Mouse (Mus musculus) intestine, postnatal 0 days (tissue): ENCODE data around the gene Gemin5. TPM values are rescaled to one million over a fixed set of nuclear protein-coding genes. Genes with fewer than 3 reads are reported as not detected.

Experiments used
- ATAC-seq: fragments of 200-750 bp; cut with Nextera tagmentation; 2 replicates; pipeline ENCODE4 v1.8.0; 2017; ENCODE audit warnings: mild to moderate bottlenecking, moderate TSS enrichment, moderate library complexity
- H3K27ac ChIP-seq: fragments of 300-500 bp; sonication (generic); 2 replicates; pipeline ENCODE4 v1.5.1; 2014; ENCODE audit warnings: mild to moderate bottlenecking, low read depth, low read length, moderate library complexity
- H3K27me3 ChIP-seq: fragments of 300-500 bp; sonication (generic); replicated peaks from 2 replicates; pipeline ENCODE4 v1.6.1; 2014; ENCODE audit warnings: low read length, mixed read lengths; ENCODE audit not compliant: control insufficient read depth, insufficient read depth
- H3K36me3 ChIP-seq: fragments of 300-500 bp; sonication (generic); 2 replicates; pipeline ENCODE4 v1.6.1; 2014; ENCODE audit warnings: mild to moderate bottlenecking, moderate library complexity; ENCODE audit not compliant: control insufficient read depth, insufficient read depth
- H3K4me1 ChIP-seq: fragments of 300-500 bp; sonication (generic); replicated peaks from 2 replicates; pipeline ENCODE4 v1.6.1; 2014; ENCODE audit warnings: antibody characterized with exemption, low read length, mixed read lengths; ENCODE audit not compliant: control insufficient read depth, insufficient read depth
- H3K4me2 ChIP-seq: fragments of 300-500 bp; sonication (generic); replicated peaks from 2 replicates; pipeline ENCODE4 v1.6.1; 2014; ENCODE audit warnings: low read depth, mild to moderate bottlenecking, moderate library complexity
- H3K4me3 ChIP-seq: fragments of 300-500 bp; sonication (generic); 2 replicates; pipeline ENCODE4 v1.5.1; 2014; ENCODE audit warnings: low read depth, low read length
- H3K9ac ChIP-seq: fragments of 300-500 bp; sonication (generic); 2 replicates; pipeline ENCODE4 v1.6.1; 2014; ENCODE audit warnings: mild to moderate bottlenecking, low read depth, low read length
- H3K9me3 ChIP-seq: fragments of 300-500 bp; sonication (generic); 2 replicates; pipeline ENCODE4 v1.6.1; 2016; ENCODE audit warnings: mixed run types; ENCODE audit not compliant: control insufficient read depth
- CTCF ChIP-seq: sonication (generic); IDR thresholded peaks from 2 replicates; pipeline ENCODE4 v1.5.1; 2016; ENCODE audit warnings: low read depth, mild to moderate bottlenecking, control low read depth, antibody characterized with exemption, moderate library complexity
- WGBS: fragments of 180-500 bp; shearing (Covaris S2); extraction: QIAGEN DNeasy Blood & Tissue Kit; methylation state at CpG from one replicate; pipeline ENCODE4 v1.1.7; 2014; 5-methylcytosine and 5-hydroxymethylcytosine counted together
- polyA plus RNA-seq: library from polyadenylated mRNA; unstranded; fragments of >200 nt; fragmentation: Nextera tagmentation; extraction: Ambion mirVana; gene quantifications from 2 replicates; pipeline ENCODE4 v1.2.1, GENCODE M21; 2015

Gemin5 gene
- polyA plus RNA-seq, 1 experiment from 2014 or later: 4.0 TPM

GRCm38 (mm10) chr11:58179563-58179962 is 11.2 kb upstream of the Gemin5 start:
- no peak overlapping the region for H3K27ac ChIP-seq
- H3K4me1 ChIP-seq: no peaks in the 10 kb centered on the region; the same call in 1 of the 2 replicates
- no peak overlapping the region for H3K4me3 ChIP-seq
- 24% methylated on average over 3 of the region's 3 CpGs for WGBS
- no peaks in the 10 kb centered on the region for H3K9me3 ChIP-seq
- no peak overlapping the region for H3K4me2 ChIP-seq
- no peaks in the 10 kb centered on the region for H3K27me3 ChIP-seq
- H3K36me3 ChIP-seq: peaks cover 31% of the 10 kb centered on the region
- TF ChIP-seq CTCF: peak; percentile 92
- ATAC-seq: peak; percentile 41; the same call in 1 of the 2 replicates
- no peak overlapping the region for H3K9ac ChIP-seq

GRCm38 (mm10) chr11:58171459-58172091 is 3.2 kb upstream of the Gemin5 start, which contains the start of gene Mrpl22:
Gene Mrpl22 (plus strand): TSS chr11:58171661.
- Histone ChIP-seq H3K36me3 (peaks cover 25% of the 10 kb centered on the region), H3K9me3 (no peaks in the 10 kb centered on the region), H3K27me3 (no peaks in the 10 kb centered on the region), H3K4me1 (no peaks in the 10 kb centered on the region), H3K9ac (peak within 1 kb of the TSS; percentile 58), H3K27ac (peak within 1 kb of the TSS; percentile 6), H3K4me3 (peak within 1 kb of the TSS; percentile 51), H3K4me2 (peak within 1 kb of the TSS; percentile 66)
- TF ChIP-seq CTCF: no peak
- ATAC-seq: peak; percentile 73
- WGBS: under 1% methylated on average over 34 of the region's 34 CpGs

GRCm38 (mm10) chr11:58169666-58170065 is 1.3 kb upstream of the Gemin5 start:
- Histone ChIP-seq H3K4me1 (no peaks in the 10 kb centered on the region), H3K4me3 (no peak overlapping the region), H3K9me3 (no peaks in the 10 kb centered on the region), H3K27ac (no peak overlapping the region), H3K36me3 (peaks cover 21% of the 10 kb centered on the region; the same call in 1 of the 2 replicates), H3K27me3 (no peaks in the 10 kb centered on the region), H3K9ac (no peak overlapping the region), H3K4me2 (no peak overlapping the region)
- no peak for TF ChIP-seq CTCF
- WGBS: 59% methylated on average over 4 of the region's 4 CpGs
- no peak for ATAC-seq

- no peaks in the 10 kb centered on the region for H3K9me3 ChIP-seq
- no peak for ATAC-seq
- H3K36me3 ChIP-seq: peaks cover 11% of the 10 kb centered on the region; the same call in 1 of the 2 replicates
Measured at GRCm38 (mm10) chr11:58167822-58168166, 545 bp downstream of the Gemin5 start.

GRCm38 (mm10) chr11:58165072-58165471 is 3.3 kb downstream of the Gemin5 start:
- Histone ChIP-seq H3K9ac (no peak overlapping the region), H3K4me2 (no peak overlapping the region), H3K36me3 (peaks cover 22% of the 10 kb centered on the region), H3K4me1 (no peaks in the 10 kb centered on the region), H3K27me3 (no peaks in the 10 kb centered on the region), H3K4me3 (no peak overlapping the region), H3K27ac (no peak overlapping the region), H3K9me3 (no peaks in the 10 kb centered on the region)
- ATAC-seq: no peak
- 89% methylated on average over 2 of the region's 2 CpGs for WGBS
- peak; percentile 57 for TF ChIP-seq CTCF

More at GRCm38 (mm10) chr11:58167822-58168166, 545 bp downstream of the Gemin5 start:
- no peaks in the 10 kb centered on the region for H3K27me3 ChIP-seq
- peak overlapping the region; percentile 94 for H3K4me3 ChIP-seq
- TF ChIP-seq CTCF: no peak; the same call in 1 of the 2 replicates
- peak overlapping the region; percentile 50; the same call in 1 of the 2 replicates for H3K27ac ChIP-seq
- whole genome bisulfite sequencing: 1% methylated on average over 8 of the region's 8 CpGs
- no peaks in the 10 kb centered on the region for H3K4me1 ChIP-seq
- peak overlapping the region; percentile 81 for H3K9ac ChIP-seq
- H3K4me2 ChIP-seq: peak overlapping the region; percentile 94

- no peak overlapping the region for H3K27ac ChIP-seq
- TF ChIP-seq CTCF: no peak
- 72% methylated on average over 3 of the region's 3 CpGs for WGBS
- H3K9ac ChIP-seq: no peak overlapping the region
- H3K27me3 ChIP-seq: no peaks in the 10 kb centered on the region
- peaks cover 44% of the 10 kb centered on the region for H3K36me3 ChIP-seq
- no peak for ATAC-seq
- H3K4me1 ChIP-seq: no peaks in the 10 kb centered on the region
- H3K4me2 ChIP-seq: no peak overlapping the region
- H3K9me3 ChIP-seq: no peaks in the 10 kb centered on the region
- no peak overlapping the region for H3K4me3 ChIP-seq
Measured at GRCm38 (mm10) chr11:58156871-58157270, 11.5 kb downstream of the Gemin5 start.
